Mouse (Mus musculus): ENCODE results near the gene Glud1. TPM values are rescaled to one million over a fixed set of nuclear protein-coding genes. Genes with fewer than 3 reads are reported as not detected.
A peak's percentile ranks its signal among the peaks of the same experiment; 100 is the strongest.

The Glud1 gene
- polyA plus RNA-seq, 2 experiments = 145 to 186 TPM

DNA sequence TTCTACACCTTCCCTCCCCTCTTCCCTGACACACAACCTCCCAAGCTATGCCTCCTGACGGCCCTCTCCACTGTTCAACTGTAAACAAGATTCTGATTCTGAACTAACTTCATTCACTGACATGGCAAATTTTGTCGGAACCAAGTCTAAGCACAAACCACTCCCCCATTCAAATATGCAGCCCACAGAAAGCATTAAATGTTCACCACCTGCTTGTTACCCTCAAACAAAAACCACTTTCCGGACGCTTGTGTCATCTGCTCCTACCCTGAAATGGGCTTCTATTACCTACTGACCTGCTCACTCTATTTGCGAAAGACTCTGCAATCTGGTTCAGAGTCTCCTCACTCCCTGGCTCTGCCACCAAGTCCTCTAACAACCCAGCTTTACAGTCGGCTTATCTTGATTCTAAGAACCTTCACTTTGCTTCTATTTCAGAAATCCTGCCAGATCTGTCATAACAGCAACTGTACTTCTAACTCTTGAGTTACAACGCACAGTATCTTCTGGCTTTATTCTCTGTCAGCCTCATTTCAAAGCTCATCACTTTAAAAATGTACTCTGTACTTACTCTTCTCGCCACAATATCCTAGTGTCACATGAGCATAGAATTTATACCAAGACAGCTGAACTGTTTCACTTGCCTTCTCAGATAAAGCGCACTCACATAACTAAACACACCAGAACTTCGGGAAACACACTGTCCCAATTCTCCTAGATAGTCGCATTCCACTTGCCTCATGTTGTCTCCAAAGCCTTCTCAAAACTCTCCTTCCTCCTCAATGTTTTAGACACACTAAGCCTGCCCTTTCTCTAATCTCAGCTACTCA, 11.4 kb upstream of the Glud1 start:
- Histone ChIP-seq H3K4me1 (replicated peaks; ENCODE audit: control insufficient read depth in 2 of 2, insufficient read depth in 2 of 2, low read length in 1 of 2) (peaks cover 0 to 13% of the 10 kb centered on the region in 2 experiments; a peak in 2 of 4 replicates), H3K9ac (replicated peaks) (no peak overlapping the region), H3K4me3 (ENCODE audit: insufficient read depth in 1 of 2, low read depth in 2 of 2, low read length in 2 of 2) (no peak overlapping the region), H3K27me3 (ENCODE audit: control insufficient read depth, insufficient read depth, low read length) (no peaks in the 10 kb centered on the region), H3K27ac (no peak overlapping the region), H3K4me2 (ENCODE audit: low read depth) (no peak overlapping the region), H3K36me3 (replicated peaks; ENCODE audit: control insufficient read depth, insufficient read depth, low read depth) (no peaks in the 10 kb centered on the region), H3K9me3 (ENCODE audit: control insufficient read depth, low read length) (no peaks in the 10 kb centered on the region)
- TF ChIP-seq CTCF (IDR thresholded peaks at IDR 0.05; ENCODE audit: low read depth) = no peak
- TF ChIP-seq EP300 (IDR thresholded peaks at IDR 0.05; ENCODE audit: low read depth) = no peak
- DNase-seq (ENCODE audit: low read depth in 3 of 3, low spot score in 3 of 3) = no peak
- ATAC-seq (ENCODE audit: insufficient read depth) = no peak
- WGBS (ENCODE audit: insufficient replicate concordance) = 53% methylated on average over 11 of the region's 11 CpGs

GRCm38 (mm10) chr14:34302681-34303242, 7.8 kb upstream of the Glud1 start:
- no peaks in the 10 kb centered on the region for H3K9me3 ChIP-seq (ENCODE audit: control insufficient read depth, low read length)
- H3K9ac ChIP-seq (replicated peaks) = no peak overlapping the region
- H3K27me3 ChIP-seq (ENCODE audit: control insufficient read depth, insufficient read depth, low read length) = no peaks in the 10 kb centered on the region
- H3K27ac ChIP-seq = no peak overlapping the region
- no peaks in the 10 kb centered on the region for H3K36me3 ChIP-seq (replicated peaks; ENCODE audit: control insufficient read depth, insufficient read depth, low read depth)
- H3K4me1 ChIP-seq (replicated peaks; ENCODE audit: control insufficient read depth in 2 of 2, insufficient read depth in 2 of 2, low read length in 1 of 2) = peaks cover 0 to 12% of the 10 kb centered on the region in 2 experiments; a peak in 2 of 4 replicates
- WGBS (ENCODE audit: insufficient replicate concordance) = 65% methylated on average over 5 of the region's 5 CpGs
- H3K4me3 ChIP-seq (ENCODE audit: insufficient read depth in 1 of 2, low read depth in 2 of 2, low read length in 2 of 2) = no peak overlapping the region
- TF ChIP-seq EP300 (IDR thresholded peaks at IDR 0.05; ENCODE audit: low read depth) (no peak), CTCF (IDR thresholded peaks at IDR 0.05; ENCODE audit: low read depth) (no peak)
- H3K4me2 ChIP-seq (ENCODE audit: low read depth) = no peak overlapping the region
- no peak for DNase-seq (ENCODE audit: low read depth in 3 of 3, low spot score in 3 of 3)
- no peak for ATAC-seq (ENCODE audit: insufficient read depth)

DNA sequence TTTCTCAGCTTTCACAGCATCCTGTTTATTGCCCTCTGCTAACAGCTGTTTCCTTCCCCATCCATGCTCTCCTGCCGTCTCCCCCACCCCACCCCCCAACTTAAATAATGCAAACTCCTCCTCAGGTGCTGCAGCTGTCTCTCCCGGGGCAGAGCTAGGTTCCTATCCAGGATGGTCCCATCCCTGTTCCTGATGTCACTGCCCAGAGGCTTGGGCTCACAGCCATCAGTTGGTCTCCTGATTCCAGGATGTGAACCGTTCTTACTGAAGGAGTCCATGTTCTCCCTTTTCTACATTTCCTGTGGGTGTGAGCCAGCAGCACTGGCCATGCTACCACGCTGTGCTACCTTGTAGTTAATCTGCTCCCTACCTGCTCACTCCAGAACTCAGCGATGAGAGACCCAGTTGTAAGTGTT, 7.3 kb upstream of the Glud1 start:
- Histone ChIP-seq H3K4me2 (ENCODE audit: low read depth) (no peak overlapping the region), H3K36me3 (replicated peaks; ENCODE audit: control insufficient read depth, insufficient read depth, low read depth) (no peaks in the 10 kb centered on the region), H3K9me3 (ENCODE audit: control insufficient read depth, low read length) (no peaks in the 10 kb centered on the region), H3K27ac (no peak overlapping the region), H3K4me3 (ENCODE audit: insufficient read depth in 1 of 2, low read depth in 2 of 2, low read length in 2 of 2) (no peak overlapping the region), H3K27me3 (ENCODE audit: control insufficient read depth, insufficient read depth, low read length) (no peaks in the 10 kb centered on the region), H3K4me1 (replicated peaks; ENCODE audit: control insufficient read depth in 2 of 2, insufficient read depth in 2 of 2, low read length in 1 of 2) (peaks cover 0 to 11% of the 10 kb centered on the region in 2 experiments; a peak in 1 of 4 replicates), H3K9ac (replicated peaks) (no peak overlapping the region)
- ATAC-seq (ENCODE audit: insufficient read depth) = no peak
- TF ChIP-seq EP300 (IDR thresholded peaks at IDR 0.05; ENCODE audit: low read depth) = no peak
- no peak for TF ChIP-seq CTCF (IDR thresholded peaks at IDR 0.05; ENCODE audit: low read depth)
- 37% methylated on average over 5 of the region's 5 CpGs for WGBS (ENCODE audit: insufficient replicate concordance)
- DNase-seq (ENCODE audit: low read depth in 3 of 3, low spot score in 3 of 3) = no peak

GRCm38 (mm10) chr14:34309266-34309665, 1.3 kb upstream of the Glud1 start:
- ATAC-seq (ENCODE audit: insufficient read depth) (no peak), DNase-seq (ENCODE audit: low read depth in 3 of 3, low spot score in 3 of 3) (no peak)
- Histone ChIP-seq H3K4me3 (ENCODE audit: insufficient read depth in 1 of 2, low read depth in 2 of 2, low read length in 2 of 2) (no peak overlapping the region; a peak in 1 of 4 replicates), H3K27me3 (ENCODE audit: control insufficient read depth, insufficient read depth, low read length) (no peaks in the 10 kb centered on the region), H3K4me1 (replicated peaks; ENCODE audit: control insufficient read depth in 2 of 2, insufficient read depth in 2 of 2, low read length in 1 of 2) (peaks cover 0 to 6% of the 10 kb centered on the region in 2 experiments; a peak in 1 of 4 replicates), H3K9me3 (ENCODE audit: control insufficient read depth, low read length) (no peaks in the 10 kb centered on the region), H3K27ac (no peak overlapping the region), H3K9ac (replicated peaks) (no peak overlapping the region), H3K4me2 (ENCODE audit: low read depth) (peak overlapping the region; percentile 100; the same call in 1 of the 2 replicates), H3K36me3 (replicated peaks; ENCODE audit: control insufficient read depth, insufficient read depth, low read depth) (no peaks in the 10 kb centered on the region)
- TF ChIP-seq EP300 (IDR thresholded peaks at IDR 0.05; ENCODE audit: low read depth) (no peak), CTCF (IDR thresholded peaks at IDR 0.05; ENCODE audit: low read depth) (no peak)
- 64% methylated on average over 4 of the region's 4 CpGs for WGBS (ENCODE audit: insufficient replicate concordance)

DNA sequence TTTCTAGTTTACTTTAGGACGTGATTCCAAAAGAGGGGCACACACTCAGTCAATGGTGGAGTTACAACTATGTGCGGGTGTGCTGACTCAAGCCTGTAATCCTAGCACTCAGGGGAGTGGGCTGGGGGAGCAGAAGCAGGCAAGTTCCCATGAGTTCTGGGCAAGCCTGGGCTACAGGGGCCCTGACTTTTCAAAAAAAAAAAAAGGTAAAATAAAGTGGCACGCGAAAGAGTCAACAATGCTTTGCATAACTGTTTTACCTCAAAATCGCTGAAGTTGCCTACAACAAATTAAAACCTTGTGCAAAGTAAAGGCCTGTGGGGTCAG, 657 bp upstream of the Glud1 start:
- Histone ChIP-seq H3K27me3 (ENCODE audit: control insufficient read depth, insufficient read depth, low read length) (no peaks in the 10 kb centered on the region), H3K4me3 (ENCODE audit: insufficient read depth in 1 of 2, low read depth in 2 of 2, low read length in 2 of 2) (peak overlapping the region; percentile 60 to 78), H3K27ac (peak overlapping the region; percentile 46), H3K9ac (replicated peaks) (peak overlapping the region; percentile 72), H3K36me3 (replicated peaks; ENCODE audit: control insufficient read depth, insufficient read depth, low read depth) (no peaks in the 10 kb centered on the region), H3K4me2 (ENCODE audit: low read depth) (peak overlapping the region; percentile 100), H3K9me3 (ENCODE audit: control insufficient read depth, low read length) (no peaks in the 10 kb centered on the region), H3K4me1 (replicated peaks; ENCODE audit: control insufficient read depth in 2 of 2, insufficient read depth in 2 of 2, low read length in 1 of 2) (peaks cover 0 to 1% of the 10 kb centered on the region in 2 experiments; a peak in 1 of 4 replicates)
- TF ChIP-seq EP300 (IDR thresholded peaks at IDR 0.05; ENCODE audit: low read depth) (no peak), CTCF (IDR thresholded peaks at IDR 0.05; ENCODE audit: low read depth) (no peak)
- 7% methylated on average over 5 of the region's 5 CpGs for WGBS (ENCODE audit: insufficient replicate concordance)
- ATAC-seq (ENCODE audit: insufficient read depth) = no peak
- DNase-seq (ENCODE audit: low read depth in 3 of 3, low spot score in 3 of 3) = no peak
